Mouse (Mus musculus): ENCODE measurements around the gene Hhat.

DNA sequence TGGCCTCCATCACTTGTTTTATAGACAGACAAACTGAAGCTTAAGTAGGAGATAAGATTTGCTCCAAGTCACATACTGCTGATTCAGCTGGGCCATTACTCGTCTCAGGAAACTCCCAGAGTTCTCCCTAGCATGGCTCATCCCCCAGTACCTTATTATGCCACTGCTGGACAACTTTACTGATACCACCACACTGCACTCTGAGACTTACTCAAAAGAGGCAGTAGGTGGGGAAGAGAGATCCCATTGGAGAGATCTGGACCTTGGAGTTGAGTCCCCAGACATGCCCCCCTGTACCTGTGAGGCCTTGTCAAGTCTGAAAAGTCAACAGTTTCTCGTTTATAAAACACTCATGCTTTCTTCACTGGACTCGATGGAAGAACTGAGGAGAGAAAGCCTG is 131.8 kb downstream of the Hhat start:
- no peak for TF ChIP-seq CTCF (IDR thresholded peaks at IDR 0.05; ENCODE audit: control insufficient read depth, insufficient read depth, insufficient replicate concordance, low read depth, low read length)
- TF ChIP-seq POLR2A (IDR thresholded peaks at IDR 0.05; ENCODE audit: control insufficient read depth, low read depth, low read length): no peak

All from testis, adult 2 months (tissue).